Mouse (Mus musculus): ENCODE results near the gene Lpcat1. TPM values are rescaled to one million over a fixed set of nuclear protein-coding genes. Genes with fewer than 3 reads are reported as not detected.

Gene Lpcat1
- total RNA-seq, 2 experiments from 2014 or later: 12.7 to 26.5 TPM

DNA sequence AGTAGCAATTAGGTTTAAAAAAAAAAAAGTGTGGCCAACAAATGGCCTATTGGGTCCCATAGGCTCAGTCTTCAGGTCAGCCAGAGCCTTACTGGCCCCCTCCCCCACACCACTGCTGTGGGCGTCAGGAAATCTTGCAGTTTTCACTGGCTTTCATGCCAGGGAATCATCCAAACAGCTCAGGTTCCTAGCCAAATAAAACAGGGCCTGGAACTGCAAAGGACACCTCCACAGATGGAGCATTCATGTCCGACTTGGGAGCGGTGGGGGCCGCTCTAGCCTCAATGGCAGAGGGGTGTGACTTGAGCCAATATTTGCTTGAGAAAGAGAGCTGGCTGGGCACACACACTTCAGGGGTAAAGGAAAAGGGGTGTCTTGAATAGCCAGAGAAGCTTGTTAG, 20.5 kb upstream of the Lpcat1 start:
- ATAC-seq (replicated peaks; ENCODE audit: poor library complexity): no peak

DNA sequence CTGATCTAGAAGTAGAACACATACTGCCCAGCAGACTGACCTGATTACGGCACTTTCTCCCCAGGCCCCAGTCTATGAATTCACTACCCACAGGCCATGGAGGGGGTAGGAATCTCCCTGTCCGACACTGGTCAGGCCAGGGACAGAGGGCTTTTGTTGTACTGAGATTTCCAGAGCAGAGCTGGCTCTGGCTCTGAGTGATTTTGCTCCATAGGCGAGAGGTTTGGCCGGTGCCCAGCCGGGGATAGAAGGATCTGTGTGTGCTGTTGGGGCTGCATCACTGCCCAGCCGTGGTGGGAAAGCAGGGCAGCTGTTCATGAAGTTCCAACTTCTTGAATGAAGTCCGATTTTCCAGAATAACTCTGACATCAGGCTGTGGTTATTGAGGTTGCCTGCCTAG, 20.1 kb upstream of the Lpcat1 start:
- ATAC-seq (replicated peaks; ENCODE audit: poor library complexity): no peak

DNA sequence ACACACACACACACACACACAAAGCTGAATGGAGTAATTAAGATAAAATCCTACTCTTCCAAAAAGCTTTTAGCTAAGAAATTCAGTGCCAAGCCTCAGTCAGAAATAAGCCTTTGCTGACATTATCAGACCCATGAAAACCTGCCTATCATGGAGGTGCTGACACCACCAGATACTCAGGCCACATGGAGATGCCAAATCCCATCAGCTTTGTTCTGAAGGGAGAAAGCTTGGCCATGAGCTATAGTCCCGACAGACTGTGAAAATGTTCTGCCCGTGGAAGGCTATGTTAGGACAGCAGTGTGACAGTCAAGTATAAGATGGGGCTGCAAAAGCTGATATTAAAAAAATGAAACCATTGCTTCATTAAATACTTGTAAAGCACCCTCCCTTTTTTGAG, 19.5 kb upstream of the Lpcat1 start:
- ATAC-seq (replicated peaks; ENCODE audit: poor library complexity): no peak

- no peak for ATAC-seq (replicated peaks; ENCODE audit: poor library complexity)
These were observed 18.8 kb upstream of the Lpcat1 start for GRCm38 (mm10) chr13:73448201-73448600.

GRCm38 (mm10) chr13:73448723-73449122, 18.3 kb upstream of the Lpcat1 start:
- ATAC-seq (replicated peaks; ENCODE audit: poor library complexity): no peak

- ATAC-seq (replicated peaks; ENCODE audit: poor library complexity): no peak
These were observed 13.3 kb upstream of the Lpcat1 start for GRCm38 (mm10) chr13:73453503-73454217.

DNA sequence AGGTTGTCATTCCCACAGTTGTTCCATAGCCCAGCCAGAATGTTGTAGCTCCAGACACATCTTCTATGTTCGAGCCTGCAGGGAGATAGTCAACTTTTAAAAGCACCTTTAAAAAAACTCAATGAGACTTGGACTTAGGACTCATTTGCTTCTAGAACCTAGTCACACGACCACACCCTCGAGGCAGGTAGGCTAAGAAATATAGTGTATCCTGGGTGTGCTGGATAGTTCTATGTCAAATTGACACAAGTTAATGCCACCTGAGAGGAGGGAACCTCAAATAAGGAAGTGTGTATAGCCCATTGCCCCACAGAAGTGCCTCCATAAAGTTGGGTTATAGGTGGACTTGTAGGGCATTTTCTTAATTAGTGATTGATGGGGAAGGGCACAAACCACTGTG, 11.7 kb upstream of the Lpcat1 start:
- ATAC-seq (replicated peaks; ENCODE audit: poor library complexity): no peak

DNA sequence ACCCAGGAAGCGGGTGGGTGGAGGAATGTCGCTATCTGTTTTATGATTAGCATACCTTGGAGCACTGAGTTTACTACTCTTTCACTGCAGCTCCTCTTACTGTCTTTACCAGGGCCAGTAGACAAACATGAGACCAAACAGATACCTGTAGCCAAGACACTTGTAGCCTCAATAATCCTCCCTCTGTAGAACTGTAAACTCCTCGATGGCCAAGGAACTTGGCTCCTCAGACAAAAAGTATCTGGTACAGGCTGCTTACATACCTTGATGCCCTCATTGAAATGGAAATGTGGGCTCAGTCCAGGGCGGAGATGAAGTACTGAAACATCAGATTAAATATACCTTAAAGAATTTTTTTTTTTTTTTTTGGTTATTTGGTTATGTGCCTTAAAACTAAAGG, 9.7 kb upstream of the Lpcat1 start:
- no peak for ATAC-seq (replicated peaks; ENCODE audit: poor library complexity)

DNA sequence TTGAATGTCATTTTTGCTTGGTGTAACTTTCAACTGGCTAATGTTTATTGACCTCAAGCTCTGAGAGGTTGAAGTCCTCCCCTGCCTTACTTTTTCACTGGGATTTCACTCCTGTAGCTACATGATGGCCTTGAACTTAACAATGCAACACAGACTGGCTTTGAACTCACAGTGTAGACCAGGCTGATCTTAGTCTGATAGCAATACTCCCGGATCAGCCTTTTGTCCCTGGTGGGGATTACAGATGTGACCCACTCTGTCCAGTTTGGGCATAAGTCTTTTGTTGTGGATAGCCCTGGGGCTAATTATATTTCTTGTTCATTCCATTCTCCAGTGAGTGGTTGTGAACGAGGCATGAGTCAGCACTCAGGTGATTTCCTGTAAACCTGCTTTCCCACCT, 9.3 kb upstream of the Lpcat1 start:
- ATAC-seq (replicated peaks; ENCODE audit: poor library complexity): no peak

- peak; percentile 43 for ATAC-seq (replicated peaks; ENCODE audit: poor library complexity)
These were observed 8.3 kb upstream of the Lpcat1 start for GRCm38 (mm10) chr13:73458719-73459118.

GRCm38 (mm10) chr13:73459189-73459850, 7.7 kb upstream of the Lpcat1 start:
- peak; percentile 69 for ATAC-seq (replicated peaks; ENCODE audit: poor library complexity)

DNA sequence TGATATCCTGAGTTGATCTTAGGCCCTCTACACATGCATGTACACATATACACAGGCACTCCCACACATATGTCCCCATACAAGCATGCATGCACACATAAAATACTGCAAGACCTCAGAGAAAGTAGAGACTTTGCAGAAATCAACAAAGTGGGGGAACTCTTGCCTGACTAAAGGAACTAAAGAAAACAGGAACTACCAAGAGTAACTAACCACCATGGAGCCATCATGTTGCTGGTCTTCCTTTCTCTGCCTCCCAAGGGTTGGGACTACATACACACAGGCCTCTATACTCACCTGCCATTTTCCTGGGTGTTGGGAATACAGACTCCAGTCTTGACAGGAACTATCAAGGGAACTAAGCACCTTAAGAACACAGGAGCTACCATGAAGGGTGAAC, 5.4 kb upstream of the Lpcat1 start:
- peak; percentile 40 for ATAC-seq (replicated peaks; ENCODE audit: poor library complexity)

DNA sequence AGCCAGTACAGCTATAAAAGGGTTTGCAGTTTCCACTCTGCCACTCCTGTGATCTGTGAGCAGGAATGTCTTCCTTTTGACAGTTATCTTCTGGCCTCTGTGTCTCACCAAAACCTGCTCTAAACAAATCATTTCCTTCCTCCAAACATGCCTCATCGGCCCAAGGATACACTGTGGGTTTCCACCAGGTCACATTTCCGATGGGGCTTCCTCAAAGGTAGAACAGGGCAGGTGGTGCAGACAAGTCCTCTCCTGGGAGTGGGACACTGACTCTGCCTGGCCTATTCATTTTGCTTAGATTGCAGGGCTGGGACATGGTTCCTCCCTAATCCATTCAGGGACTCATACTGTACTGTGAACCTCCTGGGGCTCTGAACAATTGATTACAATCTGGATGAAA, 1.8 kb upstream of the Lpcat1 start:
- no peak for ATAC-seq (replicated peaks; ENCODE audit: poor library complexity)

GRCm38 (mm10) chr13:73466411-73466810, 586 bp upstream of the Lpcat1 start:
- no peak for ATAC-seq (replicated peaks; ENCODE audit: poor library complexity)

GRCm38 (mm10) chr13:73467421-73468237, 632 bp downstream of the Lpcat1 start:
- peak; percentile 40 for ATAC-seq (replicated peaks; ENCODE audit: poor library complexity)

- ATAC-seq (replicated peaks; ENCODE audit: poor library complexity): no peak
These were observed 1.8 kb downstream of the Lpcat1 start for GRCm38 (mm10) chr13:73468834-73469233.

DNA sequence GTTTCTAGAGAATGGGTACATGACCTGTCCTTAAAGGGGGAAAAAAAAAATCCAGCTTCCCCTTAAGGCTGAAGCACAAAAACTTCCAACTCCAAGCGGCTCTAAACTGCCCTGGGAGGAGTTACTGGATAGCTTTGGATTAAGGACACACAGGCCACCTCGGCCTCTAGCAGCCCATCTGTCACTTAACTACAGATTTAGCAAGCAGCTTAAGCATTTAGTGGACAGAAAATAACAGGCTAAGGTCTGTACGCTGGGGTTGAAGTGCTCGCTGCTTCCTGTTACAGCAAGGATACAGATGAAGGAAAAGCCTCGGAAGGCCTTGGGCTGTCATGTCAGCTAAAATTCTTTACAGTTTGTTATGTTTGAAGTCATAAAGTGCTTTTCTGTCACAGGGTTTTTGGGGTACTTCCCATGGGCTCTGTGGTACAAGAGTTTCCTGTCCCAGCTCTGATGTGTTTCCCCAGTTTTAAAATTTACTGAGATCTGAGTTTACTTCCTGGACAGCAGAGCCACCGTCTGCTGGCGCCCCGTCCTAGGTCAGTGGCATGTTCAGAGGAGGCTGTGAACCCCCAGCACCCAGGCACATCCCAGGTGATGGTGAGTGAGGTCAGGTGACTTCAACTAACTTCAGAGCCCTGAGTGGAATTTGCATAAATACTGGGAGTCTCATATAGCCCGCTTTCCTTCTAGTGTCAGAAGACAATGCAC, 2.4 kb downstream of the Lpcat1 start:
- no peak for ATAC-seq (replicated peaks; ENCODE audit: poor library complexity)

GRCm38 (mm10) chr13:73472481-73472880, 5.5 kb downstream of the Lpcat1 start:
- peak; percentile 24; the same call in 1 of the 2 replicates for ATAC-seq (replicated peaks; ENCODE audit: poor library complexity)

- no peak for ATAC-seq (replicated peaks; ENCODE audit: poor library complexity)
These were observed 6.7 kb downstream of the Lpcat1 start for GRCm38 (mm10) chr13:73473746-73474145.

- ATAC-seq (replicated peaks; ENCODE audit: poor library complexity): no peak
These were observed 7.2 kb downstream of the Lpcat1 start for GRCm38 (mm10) chr13:73474163-73474562.
